Mouse (Mus musculus): ENCODE measurements around the gene Ccdc185.

Gene Ccdc185

GRCm38 (mm10) chr1:182749080-182749479 lies at the start of gene Ccdc185:
TSS of gene Ccdc185 (minus strand) at chr1:182749180.
- DNase-seq, result no peak

DNA sequence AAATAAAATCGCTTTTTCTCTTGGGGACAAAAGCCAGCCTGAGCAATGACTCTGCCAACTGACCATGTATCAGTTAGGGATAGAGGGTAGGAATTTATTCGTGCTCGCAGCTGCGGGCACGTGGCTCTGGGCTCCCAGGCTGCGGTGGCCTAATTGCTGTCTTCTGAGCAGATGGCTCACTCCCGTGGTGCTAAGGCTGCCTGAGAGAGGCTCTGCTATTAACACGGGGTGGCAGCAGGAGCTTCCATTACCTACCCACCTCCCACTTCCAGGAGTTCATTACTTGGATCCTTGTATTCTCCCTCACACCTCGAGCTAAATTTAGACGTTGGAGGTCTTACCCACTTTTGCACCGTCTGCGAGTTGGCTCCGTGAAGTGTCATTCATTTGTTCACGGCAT lies 48.1 kb upstream of the Ccdc185 start:
- no peak for DNase-seq

- DNase-seq, result no peak
These were observed 45.6 kb upstream of the Ccdc185 start for GRCm38 (mm10) chr1:182794628-182795027.

DNA sequence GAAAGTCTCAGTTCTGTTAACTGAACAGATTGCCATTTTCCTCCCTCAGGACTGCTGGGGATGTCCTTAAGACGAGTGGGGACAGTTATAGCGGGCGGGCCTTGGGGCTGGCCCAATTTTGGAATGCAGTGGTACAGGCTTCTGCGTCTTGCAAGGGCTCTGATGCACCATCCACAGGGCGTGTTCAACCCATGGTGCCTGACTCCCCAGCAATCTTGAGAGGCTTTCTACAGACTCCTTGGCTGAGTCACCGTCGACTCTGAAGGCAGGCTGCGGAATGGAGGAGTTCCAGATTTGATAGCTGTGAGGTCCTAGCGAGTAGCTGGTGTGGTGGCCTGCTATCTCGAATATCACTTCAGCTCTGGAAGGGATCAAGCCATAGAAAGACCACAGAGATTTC lies 45.2 kb upstream of the Ccdc185 start:
- DNase-seq, result no peak

DNA sequence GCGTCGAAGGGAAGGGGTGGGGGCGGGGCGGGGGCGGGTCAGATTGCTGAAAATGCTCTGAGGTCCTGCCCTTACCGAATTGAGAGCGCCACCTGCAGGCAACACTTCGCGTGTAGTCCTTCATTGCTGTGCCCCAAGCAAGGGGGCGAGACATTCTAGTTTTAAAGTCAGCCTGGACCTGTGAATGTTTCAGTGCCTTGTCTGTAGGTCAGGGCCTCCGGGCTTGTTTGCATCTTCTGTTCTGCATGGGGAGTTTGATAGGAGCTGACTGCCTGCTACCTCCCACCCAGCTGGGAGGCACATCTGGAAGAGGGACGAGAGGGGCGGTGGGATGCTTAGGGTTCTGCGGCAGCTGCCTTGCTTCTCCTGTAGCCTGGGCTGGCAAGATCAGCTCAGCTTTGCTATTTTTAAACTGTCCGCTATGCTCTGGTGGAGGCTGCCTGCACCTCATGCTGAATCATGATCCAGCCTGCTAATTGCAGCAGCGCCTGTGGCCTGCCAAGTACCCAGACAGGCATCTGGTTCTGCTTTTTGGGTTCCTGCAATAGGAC lies 43.6 kb upstream of the Ccdc185 start:
- peak; percentile 48 to 68 for DNase-seq

DNA sequence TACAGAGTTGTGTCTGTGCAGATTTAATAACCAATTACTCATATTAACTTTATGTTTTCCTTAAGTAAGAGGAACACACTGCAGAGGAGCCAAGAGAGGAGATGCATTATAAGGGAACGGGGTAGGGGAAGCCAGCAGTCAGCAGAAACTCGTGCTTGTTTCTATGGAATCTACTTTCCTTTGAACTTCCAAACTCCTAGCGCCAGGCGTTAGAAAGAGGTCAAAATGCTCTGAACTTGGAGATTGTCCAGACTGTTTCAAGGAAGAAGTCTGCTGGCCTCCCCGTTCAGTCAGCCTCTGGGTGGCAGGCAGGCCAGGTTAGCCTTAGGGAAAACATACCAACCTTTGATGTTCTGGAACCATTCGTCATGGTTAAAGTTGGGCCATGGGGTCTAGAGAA lies 39.9 kb upstream of the Ccdc185 start:
- DNase-seq, result peak in 1 of 2 experiments; percentile 9

DNA sequence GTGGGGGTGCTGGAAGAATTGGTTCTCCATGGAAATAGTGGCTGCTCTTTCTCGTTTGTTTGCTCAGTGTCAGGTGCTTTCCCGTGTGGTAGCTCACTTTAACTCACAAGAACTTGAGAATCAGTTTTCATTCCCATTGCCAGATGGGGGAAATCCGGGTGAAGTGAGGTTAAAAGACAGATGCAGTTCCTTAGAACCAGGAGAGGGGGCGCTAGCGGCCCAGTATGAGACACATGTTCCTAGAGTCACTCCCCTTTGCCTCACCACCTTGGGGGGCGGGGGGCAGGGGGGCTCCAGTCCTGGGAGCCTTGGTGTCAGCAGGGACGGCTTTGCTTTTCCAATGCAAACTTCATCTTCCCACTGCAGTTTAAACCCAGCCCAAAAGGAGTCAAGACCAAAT lies 38.0 kb upstream of the Ccdc185 start:
- no peak for DNase-seq

DNA sequence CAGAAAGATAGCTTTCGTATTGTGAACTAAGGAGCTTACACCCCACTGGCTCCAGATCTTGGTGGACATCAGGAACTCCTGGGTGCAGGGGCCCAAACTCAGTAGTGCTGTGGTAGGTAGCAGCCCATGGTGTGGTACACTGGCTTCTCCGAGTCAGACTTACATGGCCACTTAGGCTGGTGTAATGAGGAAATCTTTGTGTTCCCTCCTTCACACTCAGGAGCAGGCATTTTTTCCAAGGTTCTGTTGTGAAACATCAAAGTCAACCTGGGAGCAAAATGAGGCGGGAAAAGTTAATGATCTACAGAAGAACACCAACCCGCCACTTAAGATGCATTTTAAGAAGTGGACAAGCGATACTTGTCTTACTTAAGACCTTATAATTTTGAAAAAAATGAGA lies 36.5 kb upstream of the Ccdc185 start:
- no peak for DNase-seq

DNA sequence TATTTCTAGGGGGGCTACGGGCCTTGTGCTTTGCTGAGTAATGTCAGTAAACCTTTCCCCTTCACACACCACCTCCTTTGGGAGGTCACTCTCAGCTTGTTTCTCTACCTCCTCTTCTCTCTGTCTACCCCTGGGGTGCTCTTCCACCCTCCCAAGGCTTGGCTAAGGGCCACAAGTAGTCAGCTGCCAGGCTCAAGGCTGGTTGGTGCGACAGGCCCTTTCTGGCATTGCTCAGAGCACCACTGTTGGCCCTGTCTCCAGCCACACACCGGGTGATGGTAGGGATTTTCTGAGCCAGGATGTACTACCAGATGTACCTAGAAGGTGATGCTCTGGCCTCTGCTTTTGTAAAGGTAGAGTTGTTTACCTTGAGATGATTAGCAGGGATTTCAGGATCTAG lies 35.8 kb upstream of the Ccdc185 start:
- DNase-seq, result peak in 1 of 2 experiments; percentile 15

- no peak for DNase-seq
These were observed 34.8 kb upstream of the Ccdc185 start for GRCm38 (mm10) chr1:182783774-182784173.

- no peak for DNase-seq
These were observed 30.1 kb upstream of the Ccdc185 start for GRCm38 (mm10) chr1:182779024-182779520.

- no peak for DNase-seq
These were observed 29.2 kb upstream of the Ccdc185 start for GRCm38 (mm10) chr1:182778225-182778624.

DNA sequence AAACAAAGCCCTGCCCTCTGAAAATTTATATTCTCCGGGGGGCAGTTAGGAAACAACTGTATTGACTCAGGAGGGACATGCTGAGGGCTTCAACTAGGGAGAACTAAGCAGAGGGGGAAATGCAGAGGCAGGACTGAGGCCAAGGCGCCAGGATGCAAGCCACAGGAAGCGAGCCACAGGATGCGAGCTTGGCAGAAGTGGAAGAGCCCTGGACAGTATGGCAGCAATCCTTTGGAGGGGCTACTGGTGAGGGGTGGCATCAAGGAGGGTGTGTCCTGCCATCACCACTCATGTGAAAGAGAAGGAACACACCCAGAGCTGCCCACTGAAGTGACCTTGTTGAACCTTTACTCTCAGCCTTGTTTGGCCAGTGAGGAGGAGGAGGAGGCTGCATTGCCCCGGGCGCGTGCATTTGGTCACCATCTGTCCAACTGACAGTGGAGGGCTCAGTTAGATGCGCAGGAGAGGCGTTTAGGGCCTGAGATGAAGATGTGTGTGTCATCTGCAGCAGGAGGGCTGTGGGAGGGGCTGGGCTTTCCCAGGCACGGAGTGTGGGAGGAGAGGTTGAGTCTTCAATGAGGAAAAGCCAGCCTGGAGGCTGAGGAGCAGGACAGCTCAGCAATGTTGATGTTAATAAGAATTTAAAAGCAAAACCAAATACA lies 27.9 kb upstream of the Ccdc185 start:
- no peak for DNase-seq

DNA sequence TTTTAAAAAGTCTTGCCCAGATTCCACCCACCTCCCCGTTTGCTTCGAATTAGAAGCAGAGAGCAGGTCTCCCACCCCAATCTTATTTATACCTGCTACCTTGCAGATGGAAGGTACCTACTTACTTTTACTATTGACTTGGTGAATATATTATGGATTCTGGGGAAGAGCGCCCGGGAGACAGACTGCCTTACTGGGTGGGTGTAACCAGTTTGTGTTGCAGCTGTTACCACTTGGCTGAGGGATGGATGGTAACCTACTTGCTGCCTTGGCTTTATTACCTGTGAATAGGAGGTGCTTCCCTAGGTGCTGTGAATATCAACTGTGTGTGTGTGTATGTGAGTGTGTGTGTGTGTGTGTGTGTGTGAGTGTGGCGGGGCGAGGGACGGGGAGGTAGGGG lies 26.6 kb upstream of the Ccdc185 start:
- DNase-seq, result no peak

DNA sequence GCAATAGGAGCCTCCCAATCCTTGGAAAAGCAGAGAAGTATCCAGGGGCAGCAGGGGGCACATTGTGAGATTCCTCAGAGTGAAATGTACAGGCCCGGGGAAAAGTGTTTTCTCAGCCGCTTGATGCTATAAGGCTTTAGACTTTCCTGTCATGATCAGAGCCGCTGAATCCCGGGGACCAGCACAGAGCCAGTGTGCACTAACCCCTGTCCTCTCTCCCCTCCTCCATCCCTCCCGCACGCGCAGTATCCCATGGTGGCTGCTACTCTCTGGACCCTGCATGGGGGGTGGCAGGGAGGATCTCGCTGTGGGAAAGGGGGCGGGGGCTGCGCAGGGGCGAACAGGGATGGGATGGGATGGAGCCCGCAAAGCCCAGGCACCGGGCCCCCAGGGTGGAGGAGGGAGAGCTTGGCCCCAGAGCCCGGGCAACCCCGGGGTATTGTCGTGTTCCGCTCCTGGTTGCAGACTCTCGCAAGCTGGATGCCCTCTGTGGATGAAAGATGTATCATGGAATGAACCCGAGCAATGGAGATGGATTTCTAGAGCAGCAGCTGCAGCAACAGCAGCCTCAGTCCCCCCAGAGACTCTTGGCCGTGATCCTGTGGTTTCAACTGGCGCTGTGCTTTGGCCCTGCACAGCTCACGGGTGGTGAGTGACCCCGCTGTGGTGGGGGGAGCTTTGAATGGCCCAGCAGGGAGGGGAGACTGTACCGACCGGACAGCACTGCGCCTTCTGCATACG lies 15.7 kb upstream of the Ccdc185 start:
- no peak for DNase-seq

GRCm38 (mm10) chr1:182763716-182764461 lies 14.9 kb upstream of the Ccdc185 start, which contains the start of gene Susd4:
TSS of gene Susd4 (plus strand) at chr1:182763860.
- DNase-seq, result peak; percentile 8 to 11

GRCm38 (mm10) chr1:182763191-182763715 lies 14.3 kb upstream of the Ccdc185 start:
- no peak for DNase-seq

DNA sequence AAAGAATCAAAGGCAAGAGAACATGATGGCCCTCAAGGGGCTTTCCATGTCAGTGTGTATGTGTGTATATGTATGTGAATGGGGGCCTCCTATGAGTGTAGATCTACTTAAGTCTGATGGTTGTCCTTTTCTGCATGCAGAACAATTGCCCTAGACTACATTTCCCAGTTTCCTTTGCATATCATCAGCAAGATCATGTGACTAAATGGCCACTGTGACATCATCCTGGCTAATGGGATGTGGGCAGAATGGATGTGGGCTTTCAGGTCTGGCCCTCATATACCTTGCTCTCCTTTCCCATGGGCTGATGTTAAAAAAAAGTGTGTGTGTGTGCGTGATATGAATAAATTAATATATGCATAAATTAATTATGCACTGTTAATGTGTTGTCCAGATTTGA lies 9.8 kb upstream of the Ccdc185 start:
- no peak for DNase-seq

DNA sequence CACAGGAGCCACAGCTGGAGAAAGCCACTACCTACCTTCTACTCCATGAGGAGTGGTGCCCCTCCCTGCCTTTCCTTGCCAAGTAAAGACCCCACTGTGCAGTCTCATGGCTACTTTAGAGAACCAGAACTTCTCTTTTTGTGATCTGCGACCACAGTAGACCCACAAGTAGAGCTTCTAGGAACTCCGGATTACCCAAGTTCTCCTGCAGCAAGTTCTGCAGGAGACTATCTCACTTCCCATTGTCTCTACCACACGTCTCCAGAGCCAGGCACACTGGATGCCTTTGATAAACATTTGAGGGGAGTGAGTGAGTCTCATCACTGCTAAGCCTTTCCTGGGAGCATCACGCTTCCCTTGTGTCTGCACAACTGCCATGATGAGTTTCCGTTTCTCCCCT lies 5.9 kb upstream of the Ccdc185 start:
- DNase-seq, result no peak

- DNase-seq, result no peak
These were observed 4.7 kb upstream of the Ccdc185 start for GRCm38 (mm10) chr1:182753694-182754093.

DNA sequence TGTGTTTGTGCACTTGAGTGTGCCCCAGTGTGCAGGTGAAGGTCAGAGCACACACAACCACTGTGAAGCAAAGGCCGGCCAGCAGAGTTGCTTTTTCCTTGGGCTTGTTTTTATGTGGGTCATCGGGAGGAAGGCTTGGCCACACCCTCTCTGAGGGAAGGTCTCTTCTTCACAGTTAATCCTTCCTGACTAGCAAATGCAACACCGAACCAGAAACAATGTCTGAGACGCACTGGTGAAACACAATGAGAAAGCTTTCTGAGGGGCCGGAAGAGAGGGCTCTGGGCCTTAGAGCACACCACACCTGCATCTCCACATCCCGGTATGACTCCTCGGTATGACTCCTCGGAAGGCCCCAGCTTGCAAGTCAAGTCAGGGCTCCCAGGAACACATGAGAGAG lies 2.3 kb upstream of the Ccdc185 start:
- DNase-seq, result no peak

DNA sequence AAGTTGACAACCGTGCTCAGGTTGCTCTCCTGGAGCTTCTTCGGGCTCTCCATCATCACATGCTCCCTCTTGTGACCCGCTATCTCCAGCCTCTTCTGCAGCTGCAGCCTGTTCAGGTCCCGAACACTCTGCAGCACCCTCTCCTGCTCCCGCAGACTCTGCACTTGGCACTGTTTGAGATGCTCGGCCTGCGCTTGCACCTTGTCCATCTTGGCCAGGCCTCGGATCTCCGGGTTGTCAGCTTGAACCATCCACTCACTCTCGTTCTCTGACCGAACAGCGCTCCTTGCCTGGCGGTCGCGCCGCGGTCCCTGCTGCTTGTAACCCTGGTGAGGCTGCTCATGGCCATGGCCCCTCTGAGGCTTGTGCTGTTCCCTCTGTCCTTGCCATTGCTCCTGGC lies 1.1 kb downstream of the Ccdc185 start:
- no peak for DNase-seq

- DNase-seq, result no peak
These were observed 1.9 kb downstream of the Ccdc185 start for GRCm38 (mm10) chr1:182747081-182747480.

All from kidney, adult 8-10 months (tissue).